Mouse (Mus musculus) urinary bladder, postnatal 25 days (tissue): ENCODE results near the gene Gdf15.

Experiments
- DNase-seq: peaks from one replicate; pipeline ENCODE4 v3.0.0; 2022; ENCODE audit warnings: low spot score

The Gdf15 gene

GRCm38 (mm10) chr8:70584606-70585257, 47.5 kb downstream of the Gdf15 start:
- no peak for DNase-seq

- DNase-seq: no peak
These were observed 48.5 kb downstream of the Gdf15 start for GRCm38 (mm10) chr8:70583476-70584387.
